In the genomic region with DNA sequence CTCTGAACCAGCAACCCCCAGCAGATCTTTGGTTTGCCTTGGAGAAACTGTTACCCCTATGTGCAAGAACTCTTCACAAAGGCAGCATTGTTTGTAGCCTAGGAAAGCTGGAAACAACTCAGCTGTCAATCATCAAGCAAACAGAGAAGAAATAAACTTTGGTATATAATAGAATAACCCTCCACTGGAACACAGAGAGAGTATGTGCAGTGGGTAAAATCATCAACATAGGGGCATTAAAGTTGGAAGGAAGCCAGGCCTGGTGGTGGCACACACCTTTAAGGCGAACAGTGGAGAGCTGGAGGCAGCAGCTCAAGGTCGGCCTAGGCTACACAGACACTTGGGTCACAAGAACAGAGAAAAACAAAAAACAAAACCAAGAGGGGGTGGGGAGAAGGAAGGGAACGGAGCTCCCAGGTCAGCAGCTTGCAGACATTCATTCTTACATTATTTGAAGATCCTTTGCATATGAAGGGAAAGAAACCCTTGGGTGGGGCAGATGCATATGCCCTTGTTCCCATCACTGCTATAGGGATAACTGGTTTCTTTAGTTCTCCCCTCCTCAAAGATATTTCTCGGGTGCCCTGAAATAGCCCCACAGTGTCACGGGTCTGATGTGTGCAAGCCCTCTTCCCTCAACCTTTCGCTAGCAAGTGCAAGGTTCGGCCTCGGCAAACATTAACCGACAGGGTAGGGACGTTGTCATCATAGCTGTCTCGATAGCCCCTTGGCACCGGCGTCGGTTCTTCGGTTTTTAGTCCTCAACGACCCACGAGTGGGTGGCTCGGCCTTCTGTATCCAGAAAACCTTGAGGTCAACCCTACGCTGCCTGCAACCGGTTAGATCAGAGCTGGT, we compare ENCODE assay signal across 10 mouse cellular contexts. TPM values are rescaled to one million over a fixed set of nuclear protein-coding genes. Genes with fewer than 3 reads are reported as not detected.
DNase-seq lines count a peak whose midpoint lies in the region; ATAC-seq lines count a peak whose summit lies in the region.
"Had no signal": no experiment of that assay in that cellular context is flagged by ENCODE, and none has a peak within 500 bp of the region (broad histone marks: within the 10 kb centered on the region; RNA-seq: fewer than 3 reads in every experiment).

No protein-coding gene starts in this region.

- WGBS in embryonic facial prominence, embryonic 11.5 days, result 10% methylated on average over 20 of the region's 20 CpGs
- 30% methylated on average over 20 of the region's 20 CpGs for WGBS in liver, embryonic 13.5 days (ENCODE audit: insufficient replicate concordance)

- peak; percentile 88 for DNase-seq in heart, adult 11 months
- DNase-seq in heart, postnatal 14 days, result no peak
- DNase-seq in embryonic facial prominence, embryonic 11.5 days (ENCODE audit: low spot score), result no peak
- DNase-seq in kidney, adult 18-20 months, result peak; percentile 81
- no peak for DNase-seq in liver, embryonic 13.5 days
- no peak for DNase-seq in lung, postnatal 25 days (ENCODE audit: low spot score)
- DNase-seq: B cell, adult 2 months had no signal

- H3K9me3 ChIP-seq in embryonic facial prominence, embryonic 11.5 days (replicated peaks; ENCODE audit: control insufficient read depth, low read length), result no peaks in the 10 kb centered on the region
- H3K9me3 ChIP-seq in liver, embryonic 13.5 days (replicated peaks), result no peaks in the 10 kb centered on the region

- H3K4me2 ChIP-seq in embryonic facial prominence, embryonic 11.5 days (ENCODE audit: low read depth, low read length), result no peak overlapping the region
- H3K4me2 ChIP-seq in liver, embryonic 13.5 days, result no peak overlapping the region

- H3K4me3 ChIP-seq in embryonic facial prominence, embryonic 11.5 days (ENCODE audit: low read depth, low read length), result no peak overlapping the region
- no peak overlapping the region for H3K4me3 ChIP-seq in liver, embryonic 13.5 days (replicated peaks)

- no peaks in the 10 kb centered on the region for H3K27me3 ChIP-seq in embryonic facial prominence, embryonic 11.5 days (ENCODE audit: control insufficient read depth, insufficient read depth, low read length)
- H3K27me3 ChIP-seq in liver, embryonic 13.5 days, result peaks cover 24% of the 10 kb centered on the region

- no peaks in the 10 kb centered on the region for H3K36me3 ChIP-seq in embryonic facial prominence, embryonic 11.5 days (replicated peaks; ENCODE audit: control insufficient read depth, insufficient read depth, low read depth, low read length)
- H3K36me3 ChIP-seq in liver, embryonic 13.5 days, result no peaks in the 10 kb centered on the region

- no peaks in the 10 kb centered on the region; the same call in 1 of the 2 replicates for H3K4me1 ChIP-seq in embryonic facial prominence, embryonic 11.5 days (ENCODE audit: control insufficient read depth, insufficient read depth, low read length)
- no peaks in the 10 kb centered on the region for H3K4me1 ChIP-seq in liver, embryonic 13.5 days (replicated peaks)

- ATAC-seq in embryonic facial prominence, embryonic 11.5 days (replicated peaks; ENCODE audit: insufficient number of reproducible peaks, low FRiP score, low TSS enrichment, low read depth), result peak; percentile 25; the same call in 1 of the 2 replicates
- peak; percentile 59 for ATAC-seq in liver, embryonic 13.5 days (ENCODE audit: low read depth)
- no peak for ATAC-seq in inflammation-experienced regulatory T-cells, adult 6 months
- no peak for ATAC-seq in megakaryocyte progenitor cell, adult 5-6 weeks (replicated peaks; ENCODE audit: poor library complexity)

- intact Hi-C loops in heart, postnatal 14 days (cut with DNase I), result loop anchor here (10.0 kb wide), 1 partner anchor 153 kb away; a partner anchor contains a TSS

- peak overlapping the region; percentile 28; the same call in 1 of the 2 replicates for H3K27ac ChIP-seq in embryonic facial prominence, embryonic 11.5 days (replicated peaks; ENCODE audit: low read depth, low read length)
- peak overlapping the region; percentile 44 for H3K27ac ChIP-seq in liver, embryonic 13.5 days
- H3K27ac ChIP-seq: macrophage had no signal

- H3K9ac ChIP-seq in embryonic facial prominence, embryonic 11.5 days (replicated peaks; ENCODE audit: low read length), result no peak overlapping the region; the same call in 1 of the 2 replicates
- H3K9ac ChIP-seq in liver, embryonic 13.5 days, result no peak overlapping the region

RNA-seq across cellular contexts. Expression of a gene that starts 11.4 kb away (rescaled TPM):
- under 1 TPM in 1 of 2 experiments, not detected in 1; 0.51 TPM for total RNA-seq in heart, postnatal 14 days (2021)
- polyA plus RNA-seq in embryonic facial prominence, embryonic 11.5 days (2014; fragmentation: Nextera tagmentation; extraction: Ambion mirVana), result 2.3 and 3.7 TPM in 2 replicates
- 0.21 and 0.51 TPM in 2 replicates for polyA plus RNA-seq in liver, embryonic 13.5 days (2015; fragmentation: Nextera tagmentation; extraction: Ambion mirVana)
- 1 to 10 TPM in 1 of 3 experiments, under 1 TPM in 2; 0.39 to 3.3 (median 0.73) TPM for polyA plus RNA-seq in inflammation-experienced regulatory T-cells, adult 6 months (2017; shearing (Covaris generic))
- 0.54 and 0.64 TPM in 2 replicates for total RNA-seq in megakaryocyte progenitor cell, adult 5-6 weeks (2015)
- 0.95 and 2.2 TPM in 2 replicates for total RNA-seq in megakaryocyte progenitor cell, adult 5-6 weeks (2017)
- polyA plus RNA-seq: macrophage had no signal

RNA-seq across cellular contexts. Expression of a gene that starts 21.8 kb away (rescaled TPM):
- 100 to 1,000 TPM; 215 to 220 TPM for total RNA-seq in heart, postnatal 14 days (2021)
- 1,991 and 2,343 TPM in 2 replicates for polyA plus RNA-seq in embryonic facial prominence, embryonic 11.5 days (2014; fragmentation: Nextera tagmentation; extraction: Ambion mirVana)
- 877 and 1,047 TPM in 2 replicates for polyA plus RNA-seq in liver, embryonic 13.5 days (2015; fragmentation: Nextera tagmentation; extraction: Ambion mirVana)
- polyA plus RNA-seq in inflammation-experienced regulatory T-cells, adult 6 months (2017; shearing (Covaris generic)), result 100 to 1,000 TPM; 423 to 560 (median 495) TPM
- total RNA-seq in megakaryocyte progenitor cell, adult 5-6 weeks (2015), result 477 and 576 TPM in 2 replicates
- 746 and 790 TPM in 2 replicates for total RNA-seq in megakaryocyte progenitor cell, adult 5-6 weeks (2017)

RNA-seq across cellular contexts. Expression of a gene that starts 39.6 kb away (rescaled TPM):
- 10 to 100 TPM; 26.1 to 29.1 TPM for total RNA-seq in heart, postnatal 14 days (2021)
- 236 and 250 TPM in 2 replicates for polyA plus RNA-seq in embryonic facial prominence, embryonic 11.5 days (2014; fragmentation: Nextera tagmentation; extraction: Ambion mirVana)
- 85.6 and 88.1 TPM in 2 replicates for polyA plus RNA-seq in liver, embryonic 13.5 days (2015; fragmentation: Nextera tagmentation; extraction: Ambion mirVana)
- polyA plus RNA-seq in inflammation-experienced regulatory T-cells, adult 6 months (2017; shearing (Covaris generic)), result 100 to 1,000 TPM in 2 of 3 experiments, 10 to 100 TPM in 1; 89.2 to 126 (median 106) TPM
- 66.3 and 72.0 TPM in 2 replicates for total RNA-seq in megakaryocyte progenitor cell, adult 5-6 weeks (2015)
- 77.3 and 86.5 TPM in 2 replicates for total RNA-seq in megakaryocyte progenitor cell, adult 5-6 weeks (2017)

RNA-seq across cellular contexts. Expression of a gene that starts 44.6 kb away (rescaled TPM):
- 10 to 100 TPM in 1 of 2 experiments, 1 to 10 TPM in 1; 9.4 to 12.1 TPM for total RNA-seq in heart, postnatal 14 days (2021)
- 8.8 and 12.7 TPM in 2 replicates for polyA plus RNA-seq in embryonic facial prominence, embryonic 11.5 days (2014; fragmentation: Nextera tagmentation; extraction: Ambion mirVana)
- 35.3 and 39.2 TPM in 2 replicates for polyA plus RNA-seq in liver, embryonic 13.5 days (2015; fragmentation: Nextera tagmentation; extraction: Ambion mirVana)
- 10 to 100 TPM; 52.2 to 69.9 (median 64.5) TPM for polyA plus RNA-seq in inflammation-experienced regulatory T-cells, adult 6 months (2017; shearing (Covaris generic))
- 23.8 and 24.1 TPM in 2 replicates for total RNA-seq in megakaryocyte progenitor cell, adult 5-6 weeks (2015)
- total RNA-seq in megakaryocyte progenitor cell, adult 5-6 weeks (2017), result 14.2 and 21.6 TPM in 2 replicates

RNA-seq across cellular contexts. Expression of a gene that starts 51.1 kb away (rescaled TPM):
- 1,000 to 10,000 TPM; 1,290 to 1,409 TPM for total RNA-seq in heart, postnatal 14 days (2021)
- polyA plus RNA-seq in embryonic facial prominence, embryonic 11.5 days (2014; fragmentation: Nextera tagmentation; extraction: Ambion mirVana), result 8.7 and 8.8 TPM in 2 replicates
- polyA plus RNA-seq in liver, embryonic 13.5 days (2015; fragmentation: Nextera tagmentation; extraction: Ambion mirVana), result 88.0 and 110 TPM in 2 replicates
- 10 to 100 TPM in 2 of 3 experiments, 1 to 10 TPM in 1; 5.3 to 15.4 (median 11.3) TPM for polyA plus RNA-seq in inflammation-experienced regulatory T-cells, adult 6 months (2017; shearing (Covaris generic))
- 54.0 and 55.0 TPM in 2 replicates for total RNA-seq in megakaryocyte progenitor cell, adult 5-6 weeks (2015)
- total RNA-seq in megakaryocyte progenitor cell, adult 5-6 weeks (2017), result 33.1 and 34.4 TPM in 2 replicates

Comparison
In these comparisons a context has a peak if more than half of its experiments do, and no peak if none do; other contexts are left out.
1. DNase-seq: peak in heart, adult 11 months (single experiment) and kidney, adult 18-20 months (single experiment); none in heart, postnatal 14 days (0 of 2), embryonic facial prominence, embryonic 11.5 days (single experiment), liver, embryonic 13.5 days (single experiment) and lung, postnatal 25 days (single experiment).
2. ATAC-seq: peak in embryonic facial prominence, embryonic 11.5 days (single experiment) and liver, embryonic 13.5 days (single experiment); none in inflammation-experienced regulatory T-cells, adult 6 months (single experiment) and megakaryocyte progenitor cell, adult 5-6 weeks (single experiment).